Mouse (Mus musculus) liver, embryonic 14.5 days (tissue): ENCODE data around the gene Wnt6. TPM values are rescaled to one million over a fixed set of nuclear protein-coding genes. Genes with fewer than 3 reads are reported as not detected.

Source experiments
- ATAC-seq: fragments of 200-750 bp; cut with Nextera tagmentation; 2 replicates; pipeline ENCODE4 v1.8.0; 2017; ENCODE audit warnings: moderate number of reproducible peaks, mild to moderate bottlenecking, moderate library complexity; ENCODE audit not compliant: insufficient read depth
- DNase-seq, 3 experiments: peaks; one replicate each; pipeline ENCODE4 v3.0.0-alpha.2; 2012 to 2013; ENCODE audit warnings: low read depth in 3 of 3, low spot score in 3 of 3
- H3K27ac ChIP-seq: fragments of 300-500 bp; sonication (generic); 2 replicates; pipeline ENCODE4 v1.5.1; 2014; ENCODE audit warnings: moderate library complexity, mild to moderate bottlenecking, control low read depth, inconsistent platforms
- H3K27me3 ChIP-seq: fragments of 300-500 bp; sonication (generic); 2 replicates; pipeline ENCODE4 v1.6.1; 2014; ENCODE audit warnings: mild to moderate bottlenecking, low read length, moderate library complexity; ENCODE audit not compliant: control insufficient read depth, insufficient read depth
- H3K36me3 ChIP-seq: fragments of 300-500 bp; sonication (generic); replicated peaks from 2 replicates; pipeline ENCODE4 v1.6.1; 2014; ENCODE audit warnings: low read depth; ENCODE audit not compliant: control insufficient read depth, insufficient read depth
- H3K4me1 ChIP-seq, 2 experiments: fragments of 200-500 bp in 1 of 2; fragments of 300-500 bp in 1 of 2; sonication (generic) in 1 of 2; replicated peaks; 2 replicates each; pipeline ENCODE4 v1.6.1; 2012 to 2014; ENCODE audit warnings: antibody characterized with exemption in 1 of 2, inconsistent platforms in 1 of 2, low read length in 1 of 2; ENCODE audit not compliant: control insufficient read depth in 2 of 2, insufficient read depth in 2 of 2
- H3K4me2 ChIP-seq: fragments of 300-500 bp; sonication (generic); 2 replicates; pipeline ENCODE4 v1.6.1; 2014; ENCODE audit warnings: low read depth, mild to moderate bottlenecking, control low read depth, moderate library complexity
- H3K4me3 ChIP-seq, 2 experiments: fragments of 200-500 bp in 1 of 2; fragments of 300-500 bp in 1 of 2; sonication (generic) in 1 of 2; 2 replicates each; pipeline ENCODE4 v1.5.1; 2012 to 2014; ENCODE audit warnings: low read depth in 2 of 2, low read length in 2 of 2, mild to moderate bottlenecking in 2 of 2, control low read depth in 1 of 2, inconsistent platforms in 1 of 2, moderate library complexity in 1 of 2; ENCODE audit not compliant: insufficient read depth in 1 of 2
- H3K9ac ChIP-seq: fragments of 300-500 bp; sonication (generic); replicated peaks from 2 replicates; pipeline ENCODE4 v1.6.1; 2014; ENCODE audit warnings: mild to moderate bottlenecking, control low read depth, moderate library complexity
- H3K9me3 ChIP-seq: fragments of 300-500 bp; sonication (generic); 2 replicates; pipeline ENCODE4 v1.6.1; 2016; ENCODE audit warnings: low read length, mixed read lengths; ENCODE audit not compliant: control insufficient read depth
- CTCF ChIP-seq: IDR thresholded peaks from 2 replicates; pipeline ENCODE4 v1.5.1; 2016; ENCODE audit warnings: antibody characterized with exemption, low read depth, control low read depth
- EP300 ChIP-seq: IDR thresholded peaks from 2 replicates; pipeline ENCODE4 v1.6.1; 2016; ENCODE audit warnings: antibody characterized with exemption, low read depth
- WGBS: fragments of 180-500 bp; shearing (Covaris S2); extraction: QIAGEN DNeasy Blood & Tissue Kit; methylation state at CpG from one replicate; pipeline ENCODE4 v1.1.7; 2014; ENCODE audit not compliant: insufficient replicate concordance; 5-methylcytosine and 5-hydroxymethylcytosine counted together
- polyA plus RNA-seq, 2 experiments: library from polyadenylated mRNA; depleted of rRNA in 1 of 2; stranded (reverse) in 1 of 2; unstranded in 1 of 2; fragments of >200 nt; fragmentation: Nextera tagmentation in 1 of 2; extraction: Ambion mirVana in 1 of 2; gene quantifications; 2 replicates each; pipeline versions ENCODE4 v1.2.1 to v1.2.3; 2012 to 2014

The Wnt6 gene
- 0.04 and 0.10 TPM in 2 replicates for polyA plus RNA-seq (2012; rRNA removed)
- 0.06 TPM in 1 of 2 replicates, not detected in the other for polyA plus RNA-seq (2014; fragmentation: Nextera tagmentation; extraction: Ambion mirVana)

DNA sequence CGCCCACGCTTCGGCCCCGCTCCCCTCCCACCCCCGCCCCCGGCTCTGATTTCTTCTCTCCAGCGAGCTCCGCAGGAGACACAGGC, at the start of gene Wnt6:
Wnt6 (plus strand) TSS at position 48 of the 86 bp plus-strand sequence.
- peak within 1 kb of the TSS; percentile 34 for H3K4me2 ChIP-seq
- H3K9me3 ChIP-seq: no peaks in the 10 kb centered on the region
- no peak within 1 kb of the TSS for H3K27ac ChIP-seq
- no peak for TF ChIP-seq CTCF
- TF ChIP-seq EP300: no peak
- peaks cover 67% of the 10 kb centered on the region for H3K27me3 ChIP-seq
- H3K36me3 ChIP-seq: no peaks in the 10 kb centered on the region
- ATAC-seq: no peak
- H3K4me1 ChIP-seq: no peaks in the 10 kb centered on the region; a peak in 1 of 4 replicates
- peak within 1 kb of the TSS in 1 of 2 experiments; percentile 8; a peak in 2 of 4 replicates for H3K4me3 ChIP-seq
- no peak for DNase-seq
- H3K9ac ChIP-seq: no peak within 1 kb of the TSS
- WGBS: 0% methylated on average over 4 of the region's 8 CpGs

DNA sequence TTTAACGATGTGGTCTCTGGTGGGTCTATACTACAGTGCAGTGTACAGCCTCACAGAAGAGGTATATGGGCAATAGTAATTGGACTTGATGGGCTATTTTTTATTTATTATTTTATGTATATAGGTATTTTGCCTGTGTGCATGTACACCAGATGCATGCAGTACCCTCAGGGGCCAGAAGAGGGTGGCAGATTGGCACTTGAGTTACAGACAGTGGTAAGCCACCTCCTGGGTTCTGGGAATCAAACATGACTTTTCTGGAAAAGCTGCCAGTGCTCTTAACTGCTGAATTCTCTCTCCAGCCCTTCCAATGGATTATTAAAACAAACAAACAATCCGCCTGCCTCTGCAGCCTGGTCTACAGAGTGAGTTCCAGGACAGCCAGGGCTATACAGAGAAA, 47.9 kb upstream of the Wnt6 start:
- no peak overlapping the region for H3K4me2 ChIP-seq
- ATAC-seq (no peak), DNase-seq (no peak)
- no peaks in the 10 kb centered on the region for H3K36me3 ChIP-seq
- no peak overlapping the region for H3K27ac ChIP-seq
- no peaks in the 10 kb centered on the region for H3K9me3 ChIP-seq
- no peak overlapping the region for H3K9ac ChIP-seq
- no peaks in the 10 kb centered on the region for H3K27me3 ChIP-seq
- 63% methylated on average over 2 of the region's 2 CpGs for WGBS
- TF ChIP-seq EP300: no peak
- TF ChIP-seq CTCF: peak; percentile 51
- peaks cover 0 to 6% of the 10 kb centered on the region in 2 experiments; a peak in 2 of 4 replicates for H3K4me1 ChIP-seq
- no peak overlapping the region for H3K4me3 ChIP-seq

DNA sequence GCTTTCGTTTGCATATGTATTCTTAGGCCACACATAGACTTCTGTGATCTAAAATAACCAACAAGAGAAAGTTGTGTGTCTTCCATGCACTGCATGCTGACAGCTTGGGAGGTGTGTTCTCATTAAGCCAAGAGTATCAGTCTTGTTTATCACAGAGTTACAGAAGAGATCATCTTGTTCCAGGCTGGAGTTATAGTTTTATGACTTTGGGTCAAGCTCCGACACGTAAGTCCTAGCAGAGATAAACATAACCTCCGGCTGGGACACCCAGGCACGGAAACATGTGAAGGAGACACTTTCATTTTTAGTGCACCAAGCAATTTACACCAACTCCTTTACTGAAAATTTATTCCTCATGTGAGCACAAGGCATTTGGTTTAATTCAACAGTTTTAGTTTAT, 45.6 kb upstream of the Wnt6 start:
- Histone ChIP-seq H3K4me3 (no peak overlapping the region), H3K9me3 (no peaks in the 10 kb centered on the region), H3K4me2 (no peak overlapping the region), H3K36me3 (no peaks in the 10 kb centered on the region), H3K9ac (no peak overlapping the region), H3K27me3 (no peaks in the 10 kb centered on the region), H3K27ac (no peak overlapping the region), H3K4me1 (peaks cover 0 to 3% of the 10 kb centered on the region in 2 experiments; a peak in 1 of 4 replicates)
- TF ChIP-seq CTCF (no peak), EP300 (no peak)
- DNase-seq: no peak
- WGBS: 55% methylated on average over 5 of the region's 5 CpGs
- ATAC-seq: no peak

DNA sequence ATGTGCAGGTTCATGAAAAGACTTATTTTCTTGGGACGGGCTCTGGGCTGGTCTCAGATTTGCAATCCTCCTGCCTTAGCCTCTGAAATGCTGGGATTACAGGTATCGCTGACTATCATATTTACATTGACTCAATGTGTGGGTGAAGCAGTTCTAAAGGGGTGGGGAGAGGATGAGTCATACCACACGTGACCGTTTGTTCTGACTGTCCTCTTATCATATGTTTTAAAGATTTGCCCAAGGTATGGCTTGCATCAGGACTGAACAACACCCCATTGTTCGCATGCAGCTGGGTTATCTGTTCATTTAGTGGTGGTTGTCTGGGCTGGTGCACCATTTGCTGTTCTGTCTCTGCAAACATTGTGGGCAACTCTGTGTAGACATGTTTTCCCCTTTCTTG, 45.0 kb upstream of the Wnt6 start:
- peaks cover 0 to under 1% of the 10 kb centered on the region in 2 experiments; a peak in 1 of 4 replicates for H3K4me1 ChIP-seq
- no peak overlapping the region for H3K4me3 ChIP-seq
- 42% methylated on average over 5 of the region's 5 CpGs for WGBS
- TF ChIP-seq EP300 (no peak), CTCF (no peak)
- no peak for ATAC-seq
- H3K4me2 ChIP-seq: no peak overlapping the region
- no peak overlapping the region for H3K27ac ChIP-seq
- H3K9me3 ChIP-seq: no peaks in the 10 kb centered on the region
- H3K9ac ChIP-seq: no peak overlapping the region
- no peaks in the 10 kb centered on the region for H3K36me3 ChIP-seq
- H3K27me3 ChIP-seq: no peaks in the 10 kb centered on the region
- DNase-seq: peak in 1 of 3 experiments; percentile 10

DNA sequence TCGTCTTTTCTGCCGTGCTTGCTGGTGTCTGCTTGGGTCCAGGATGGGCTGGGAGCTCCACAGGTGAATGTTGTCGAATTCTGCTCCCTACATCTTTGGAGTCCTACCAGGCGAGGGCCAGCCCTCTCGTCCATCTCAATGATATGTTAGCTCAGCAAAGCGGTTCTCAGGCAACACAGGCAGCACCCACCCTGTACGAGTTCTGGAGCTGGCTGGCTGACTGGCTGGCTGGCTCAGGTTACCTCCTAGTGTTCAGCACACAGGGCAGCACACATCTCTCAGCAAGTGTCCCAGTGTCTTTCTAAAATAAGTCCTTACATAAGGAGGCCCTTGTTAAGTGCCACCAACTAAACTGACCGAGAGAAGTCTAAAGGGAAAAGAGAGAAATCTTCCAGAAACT, 43.2 kb upstream of the Wnt6 start:
- TF ChIP-seq EP300 (no peak), CTCF (no peak)
- H3K27me3 ChIP-seq: no peaks in the 10 kb centered on the region
- H3K36me3 ChIP-seq: no peaks in the 10 kb centered on the region
- H3K9me3 ChIP-seq: no peaks in the 10 kb centered on the region
- no peak overlapping the region for H3K4me2 ChIP-seq
- DNase-seq (no peak), ATAC-seq (no peak)
- no peak overlapping the region for H3K9ac ChIP-seq
- 48% methylated on average over 8 of the region's 8 CpGs for WGBS
- no peaks in the 10 kb centered on the region for H3K4me1 ChIP-seq
- no peak overlapping the region for H3K27ac ChIP-seq
- no peak overlapping the region for H3K4me3 ChIP-seq
